Mouse (Mus musculus): ENCODE measurements around the gene Taar7f.

GRCm38 (mm10) chr10:24037314-24037713 lies 12.0 kb upstream of the Taar7f start, which contains the start of gene Taar7e:
- TF ChIP-seq POLR2A (IDR thresholded peaks at IDR 0.05; ENCODE audit: borderline replicate concordance, extremely low read depth, low read depth, low read length), result no peak
- no peak for TF ChIP-seq CTCF (IDR thresholded peaks at IDR 0.05; ENCODE audit: insufficient read depth, low read length)

Data from lung, adult 2 months (tissue).